Mouse (Mus musculus) small intestine, adult 2 months (tissue): ENCODE data around the gene Otub1. TPM values are rescaled to one million over a fixed set of nuclear protein-coding genes. Genes with fewer than 3 reads are reported as not detected.

ENCODE experiments used
- H3K27ac ChIP-seq: fragments of 200-500 bp; 2 replicates; pipeline ENCODE4 v1.5.1; 2012; ENCODE audit warnings: low read depth, low read length, control low read depth, inconsistent platforms; ENCODE audit not compliant: insufficient read depth
- H3K27me3 ChIP-seq: fragments of 200-500 bp; 2 replicates; pipeline ENCODE4 v1.6.1; 2012; ENCODE audit warnings: mild to moderate bottlenecking, moderate library complexity, low read length, inconsistent platforms; ENCODE audit not compliant: control insufficient read depth, insufficient read depth
- H3K36me3 ChIP-seq: fragments of 200-500 bp; 2 replicates; pipeline ENCODE4 v1.6.1; 2012; ENCODE audit warnings: mild to moderate bottlenecking, low read length, control low read depth, inconsistent platforms; ENCODE audit not compliant: control insufficient read depth, insufficient read depth
- H3K4me1 ChIP-seq: fragments of 200-500 bp; 2 replicates; pipeline ENCODE4 v1.6.1; 2012; ENCODE audit warnings: low read length, inconsistent platforms, mixed read lengths; ENCODE audit not compliant: control insufficient read depth, insufficient read depth, insufficient read length
- H3K4me3 ChIP-seq: fragments of 200-500 bp; 2 replicates; pipeline ENCODE4 v1.5.1; 2012; ENCODE audit warnings: low read depth, mild to moderate bottlenecking, control low read depth, inconsistent platforms, low read length, moderate library complexity
- CTCF ChIP-seq: fragments of 200-500 bp; IDR thresholded peaks from 2 replicates; pipeline ENCODE4 v1.5.1; 2012; ENCODE audit warnings: low read depth, mild to moderate bottlenecking, control low read depth, inconsistent platforms, low read length, moderate library complexity, mixed read lengths; ENCODE audit not compliant: insufficient replicate concordance, insufficient read length; ENCODE audit errors: extremely low read depth
- POLR2A ChIP-seq: fragments of 200-500 bp; IDR thresholded peaks from 2 replicates; pipeline ENCODE4 v1.6.1; 2012; ENCODE audit warnings: low read depth, mild to moderate bottlenecking, control low read depth, inconsistent platforms, low read length, moderate library complexity
- WGBS: fragments of 180-500 bp; shearing (Covaris S2); methylation state at CpG from one replicate; pipeline ENCODE4 v1.1.7; 2018; 5-methylcytosine and 5-hydroxymethylcytosine counted together
- polyA plus RNA-seq: library from polyadenylated mRNA; depleted of rRNA; stranded (reverse); fragments of >200 nt; gene quantifications from 2 replicates; pipeline ENCODE4 v1.2.3, GENCODE M21; 2012

The Otub1 gene
- polyA plus RNA-seq, 1 experiment, result 113 TPM

- 23% methylated on average over 6 of the region's 6 CpGs for WGBS
- peak overlapping the region; percentile 90 for H3K27ac ChIP-seq
- TF ChIP-seq CTCF (no peak), POLR2A (no peak)
Measured at GRCm38 (mm10) chr19:7191639-7192038, 14.5 kb downstream of the Otub1 start.

GRCm38 (mm10) chr19:7190986-7191385, 15.1 kb downstream of the Otub1 start:
- H3K4me3 ChIP-seq, result no peak overlapping the region
- no peak for TF ChIP-seq POLR2A
- TF ChIP-seq CTCF, result no peak
- H3K36me3 ChIP-seq, result no peaks in the 10 kb centered on the region
- peak overlapping the region; percentile 44 for H3K27ac ChIP-seq
- WGBS, result 54% methylated on average over 5 of the region's 5 CpGs
- peaks cover 53% of the 10 kb centered on the region for H3K4me1 ChIP-seq
- H3K27me3 ChIP-seq, result no peaks in the 10 kb centered on the region

More at GRCm38 (mm10) chr19:7191639-7192038, 14.5 kb downstream of the Otub1 start:
- no peaks in the 10 kb centered on the region for H3K27me3 ChIP-seq
- H3K4me1 ChIP-seq, result peaks cover 50% of the 10 kb centered on the region
- peak overlapping the region; percentile 15 for H3K4me3 ChIP-seq
- peaks cover under 1% of the 10 kb centered on the region; the same call in 1 of the 2 replicates for H3K36me3 ChIP-seq

- H3K27ac ChIP-seq, result no peak overlapping the region
- WGBS, result 68% methylated on average over 4 of the region's 4 CpGs
- no peaks in the 10 kb centered on the region for H3K36me3 ChIP-seq
- H3K27me3 ChIP-seq, result no peaks in the 10 kb centered on the region
- no peak overlapping the region for H3K4me3 ChIP-seq
- H3K4me1 ChIP-seq, result peaks cover 53% of the 10 kb centered on the region
- TF ChIP-seq POLR2A (no peak), CTCF (no peak)
Measured at GRCm38 (mm10) chr19:7189026-7189425, 17.1 kb downstream of the Otub1 start.

GRCm38 (mm10) chr19:7187157-7187556, 19.0 kb downstream of the Otub1 start:
- 72% methylated on average over 5 of the region's 5 CpGs for WGBS
- Histone ChIP-seq H3K27me3 (no peaks in the 10 kb centered on the region), H3K4me3 (no peak overlapping the region), H3K36me3 (no peaks in the 10 kb centered on the region), H3K4me1 (peaks cover 48% of the 10 kb centered on the region), H3K27ac (no peak overlapping the region)
- TF ChIP-seq POLR2A, result no peak
- TF ChIP-seq CTCF, result no peak

- H3K36me3 ChIP-seq, result no peaks in the 10 kb centered on the region
- H3K27ac ChIP-seq, result no peak overlapping the region
- H3K4me3 ChIP-seq, result no peak overlapping the region
- H3K27me3 ChIP-seq, result no peaks in the 10 kb centered on the region
- TF ChIP-seq POLR2A, result no peak
- no peak for TF ChIP-seq CTCF
- peaks cover 36% of the 10 kb centered on the region for H3K4me1 ChIP-seq
- WGBS, result 49% methylated on average over 18 of the region's 18 CpGs
Measured at GRCm38 (mm10) chr19:7185715-7186291, 20.3 kb downstream of the Otub1 start.

GRCm38 (mm10) chr19:7185059-7185458, 21.1 kb downstream of the Otub1 start:
- Histone ChIP-seq H3K4me1 (peaks cover 34% of the 10 kb centered on the region), H3K4me3 (no peak overlapping the region), H3K27ac (no peak overlapping the region), H3K36me3 (no peaks in the 10 kb centered on the region), H3K27me3 (no peaks in the 10 kb centered on the region)
- TF ChIP-seq CTCF (no peak), POLR2A (no peak)
- WGBS, result 65% methylated on average over 4 of the region's 4 CpGs

GRCm38 (mm10) chr19:7183419-7183818, 22.7 kb downstream of the Otub1 start:
- no peak for TF ChIP-seq POLR2A
- no peak for TF ChIP-seq CTCF
- Histone ChIP-seq H3K27me3 (no peaks in the 10 kb centered on the region), H3K4me1 (peaks cover 22% of the 10 kb centered on the region), H3K4me3 (no peak overlapping the region), H3K27ac (no peak overlapping the region), H3K36me3 (no peaks in the 10 kb centered on the region)
- WGBS, result 89% methylated on average over 11 of the region's 11 CpGs

- 4% methylated on average over 23 of the region's 23 CpGs for WGBS
- 0 out of 2 replicates have a peak overlapping the region, but pooled peaks have one; percentile 5 for H3K27ac ChIP-seq
- TF ChIP-seq POLR2A (no peak), CTCF (no peak)
Measured at GRCm38 (mm10) chr19:7182273-7182949, 23.7 kb downstream of the Otub1 start.

More at GRCm38 (mm10) chr19:7182273-7182949, 23.7 kb downstream of the Otub1 start:
- peaks cover 13% of the 10 kb centered on the region for H3K4me1 ChIP-seq
- no peaks in the 10 kb centered on the region for H3K27me3 ChIP-seq
- no peaks in the 10 kb centered on the region for H3K36me3 ChIP-seq
- H3K4me3 ChIP-seq, result peak overlapping the region; percentile 51
